Mouse (Mus musculus) B cell, adult 67 days (primary cell): Measurements from ENCODE around the gene Nhlrc2. TPM values are rescaled to one million over a fixed set of nuclear protein-coding genes. Genes with fewer than 3 reads are reported as not detected.

Source experiments
- total RNA-seq, 2 experiments: library from RNA; stranded (reverse); gene quantifications; 4 replicates each; pipeline ENCODE4 v1.2.4; 2023

Nhlrc2 gene
- total RNA-seq = 10 to 100 TPM; 22.2 to 24.5 TPM

GRCm38 (mm10) chr19:56548230-56549032 is at the start of gene Nhlrc2:
Nhlrc2 (plus strand) TSS chr19:56548261.

DNA sequence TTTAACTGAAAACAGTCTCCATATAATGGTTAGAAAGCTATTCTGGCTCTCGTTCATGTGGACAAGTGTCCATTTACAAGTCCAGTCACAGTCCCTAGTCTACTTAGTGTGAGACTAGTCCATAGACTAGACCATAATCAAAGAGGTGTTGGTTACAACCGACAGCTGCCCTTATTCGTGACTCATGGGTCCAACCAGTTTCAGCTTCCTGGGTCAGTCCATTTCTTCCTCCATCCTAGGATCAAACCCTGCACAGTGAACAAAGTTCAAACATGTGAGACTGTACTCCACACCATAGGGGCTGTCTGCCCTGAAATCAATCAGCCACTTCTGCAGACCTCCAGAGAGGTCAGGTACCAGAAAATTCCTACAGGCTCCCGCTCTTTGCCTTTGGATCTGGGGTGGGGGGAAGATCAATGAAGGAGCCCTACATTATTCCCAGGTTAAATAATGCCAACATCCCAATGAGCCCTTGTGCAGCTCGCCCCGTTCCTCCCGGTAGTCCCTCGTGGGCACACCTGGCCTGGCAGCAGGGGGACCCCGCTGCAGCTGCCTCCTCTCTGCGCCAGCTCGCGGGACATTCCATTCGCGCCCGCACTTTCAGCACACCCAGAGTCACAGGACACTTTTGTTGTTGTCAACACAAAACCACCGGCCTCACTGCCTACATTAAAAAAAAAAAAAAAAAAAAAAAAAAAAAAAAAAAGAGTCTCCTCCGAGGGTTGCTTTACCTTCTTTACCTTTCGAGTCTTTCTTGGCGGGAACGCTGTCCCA is 418 bp upstream of the Nhlrc2 start, which contains the start of gene Dclre1a:
Gene Dclre1a (minus strand): TSS at position 767 of the 774 bp plus-strand sequence.

Other genes with a start within 250 kb of the Nhlrc2 start
- gene Nrap, start 158.2 kb upstream of the Nhlrc2 start, total RNA-seq = not detected
- 10 to 100 TPM; 33.7 to 36.3 TPM for gene Casp7, start 151.1 kb upstream of the Nhlrc2 start, total RNA-seq
- gene Plekhs1, start 86.6 kb upstream of the Nhlrc2 start, total RNA-seq = 1 to 10 TPM; 1.7 to 1.8 TPM
- gene Dclre1a, start within 50 bp of the Nhlrc2 start, total RNA-seq = 1 to 10 TPM; 4.2 to 4.6 TPM
- gene Adrb1, start 173.9 kb downstream of the Nhlrc2 start, total RNA-seq = not detected